Mouse (Mus musculus): ENCODE measurements around the gene Cacna1c.

DNA sequence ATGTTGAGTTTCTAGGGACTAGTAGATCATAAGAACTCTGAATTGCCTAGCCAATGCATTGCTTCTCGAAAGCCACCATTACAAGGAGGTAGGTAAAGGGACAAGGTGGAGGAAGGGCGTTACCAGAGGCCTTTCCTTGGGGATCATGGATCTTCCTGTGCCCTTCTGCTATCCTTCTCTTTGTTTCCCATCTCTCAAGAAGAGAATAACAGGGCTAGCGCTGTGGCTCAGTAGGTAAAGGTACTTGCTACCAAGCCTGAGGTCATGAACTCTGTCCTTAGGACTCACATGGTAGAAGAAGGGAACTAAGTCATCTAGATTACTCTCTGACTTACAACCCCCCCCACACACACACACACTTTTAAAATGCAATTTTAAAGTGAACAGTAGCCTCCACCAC lies 69.2 kb downstream of the Cacna1c start:
- TF ChIP-seq HCFC1 (IDR thresholded peaks at IDR 0.05; ENCODE audit: borderline replicate concordance, insufficient read depth, low read length) (no peak), MAFK (IDR thresholded peaks at IDR 0.05; ENCODE audit: insufficient read depth, low read depth, low read length) (no peak), ZC3H11A (IDR thresholded peaks at IDR 0.05; ENCODE audit: borderline replicate concordance, low read depth, low read length) (no peak)
